Mouse (Mus musculus) heart, adult 2 months (tissue): Measurements from ENCODE around the gene Fndc3b. TPM values are rescaled to one million over a fixed set of nuclear protein-coding genes. Genes with fewer than 3 reads are reported as not detected.

Experiments used
- DNase-seq, 2 experiments: peaks; one replicate each; pipeline ENCODE4 v3.0.0; 2021
- H3K27ac ChIP-seq: fragments of 200-600 bp; 2 replicates; pipeline ENCODE4 v1.8.1; 2022
- H3K27me3 ChIP-seq: fragments of 200-500 bp; 2 replicates; pipeline ENCODE4 v1.6.1; 2012; ENCODE audit warnings: mild to moderate bottlenecking, low read length, inconsistent platforms, mixed read lengths; ENCODE audit not compliant: control insufficient read depth, insufficient read depth
- H3K36me3 ChIP-seq: fragments of 200-500 bp; 2 replicates; pipeline ENCODE4 v1.6.1; 2012; ENCODE audit warnings: low read length, inconsistent platforms; ENCODE audit not compliant: control insufficient read depth, insufficient read depth
- H3K4me1 ChIP-seq: fragments of 200-500 bp; 2 replicates; pipeline ENCODE4 v1.6.1; 2011; ENCODE audit warnings: low read length; ENCODE audit not compliant: control insufficient read depth, insufficient read depth
- H3K4me3 ChIP-seq: fragments of 200-600 bp; 2 replicates; pipeline ENCODE4 v1.8.1; 2022
- H3K79me2 ChIP-seq: fragments of 200-500 bp; replicated peaks from 2 replicates; pipeline ENCODE4 v1.6.1; 2012; ENCODE audit warnings: mild to moderate bottlenecking, inconsistent platforms, low read length, moderate library complexity, mixed read lengths; ENCODE audit not compliant: control insufficient read depth, insufficient read depth
- H3K9ac ChIP-seq: fragments of 200-500 bp; 2 replicates; pipeline ENCODE4 v1.6.1; 2012; ENCODE audit warnings: low read depth, mild to moderate bottlenecking, control low read depth, inconsistent platforms, low read length, mixed read lengths
- CTCF ChIP-seq: fragments of 200-600 bp; IDR thresholded peaks from 2 replicates; pipeline ENCODE4 v1.8.1; 2022; ENCODE audit warnings: antibody characterized with exemption, mild to moderate bottlenecking, moderate library complexity
- EP300 ChIP-seq: fragments of 200-500 bp; IDR thresholded peaks from 2 replicates; pipeline ENCODE4 v1.6.1; 2011; ENCODE audit warnings: low read depth, low read length, control low read depth; ENCODE audit not compliant: insufficient read depth
- POLR2A ChIP-seq: fragments of 200-500 bp; IDR thresholded peaks from 2 replicates; pipeline ENCODE4 v1.6.1; 2011; ENCODE audit warnings: mild to moderate bottlenecking, low read depth, low read length, control low read depth; ENCODE audit not compliant: insufficient read depth
- WGBS: fragments of 180-500 bp; shearing (Covaris S2); methylation state at CpG from one replicate; pipeline ENCODE4 v1.1.7; 2018; 5-methylcytosine and 5-hydroxymethylcytosine counted together
- intact Hi-C: fragments of 180-260 bp; cut with DNase I; formaldehyde crosslinking; loops from one replicate; pipeline ENCODE4 v1.15.1; 2025
- polyA plus RNA-seq: library from polyadenylated mRNA; depleted of rRNA; stranded (reverse); fragments of >200 nt; gene quantifications from 2 replicates; pipeline ENCODE4 v1.2.3, GENCODE M21; 2012
- total RNA-seq, 2 experiments: library from RNA; stranded (reverse); gene quantifications; 2 replicates each; pipeline ENCODE4 v1.2.3; 2021

Fndc3b gene
- total and polyA plus RNA-seq, 3 experiments, result 15.3 to 57.4 (median 52.1) TPM

DNA sequence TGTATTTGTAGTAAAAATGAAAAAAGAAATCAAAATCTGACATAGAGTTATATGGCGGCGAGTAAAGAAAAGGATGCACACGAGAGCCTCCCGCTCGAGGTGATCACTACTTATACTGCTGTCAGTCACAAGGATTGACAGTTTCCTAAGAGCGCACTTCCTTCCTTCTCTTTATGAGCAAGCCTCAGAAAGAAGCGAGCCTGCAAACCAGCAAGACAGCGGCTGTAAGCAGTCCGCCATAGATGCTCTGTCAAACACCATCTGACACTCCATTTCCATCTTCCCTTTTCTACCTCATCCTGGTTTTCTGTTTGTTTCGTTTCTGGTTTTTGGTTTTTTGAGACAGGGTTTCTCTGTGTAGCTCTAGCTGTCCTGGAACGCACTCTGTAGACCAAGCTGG, 61.0 kb downstream of the Fndc3b start:
- intact Hi-C loops, result no loop called here
- no peak for DNase-seq
- Histone ChIP-seq H3K27ac (no peak overlapping the region), H3K79me2 (peaks cover 3% of the 10 kb centered on the region; the same call in 1 of the 2 replicates), H3K36me3 (peaks cover 5% of the 10 kb centered on the region), H3K9ac (no peak overlapping the region), H3K4me3 (no peak overlapping the region), H3K4me1 (peaks cover 29% of the 10 kb centered on the region), H3K27me3 (no peaks in the 10 kb centered on the region)
- TF ChIP-seq CTCF (no peak), EP300 (no peak), POLR2A (no peak)
- 75% methylated on average over 11 of the region's 11 CpGs for WGBS

DNA sequence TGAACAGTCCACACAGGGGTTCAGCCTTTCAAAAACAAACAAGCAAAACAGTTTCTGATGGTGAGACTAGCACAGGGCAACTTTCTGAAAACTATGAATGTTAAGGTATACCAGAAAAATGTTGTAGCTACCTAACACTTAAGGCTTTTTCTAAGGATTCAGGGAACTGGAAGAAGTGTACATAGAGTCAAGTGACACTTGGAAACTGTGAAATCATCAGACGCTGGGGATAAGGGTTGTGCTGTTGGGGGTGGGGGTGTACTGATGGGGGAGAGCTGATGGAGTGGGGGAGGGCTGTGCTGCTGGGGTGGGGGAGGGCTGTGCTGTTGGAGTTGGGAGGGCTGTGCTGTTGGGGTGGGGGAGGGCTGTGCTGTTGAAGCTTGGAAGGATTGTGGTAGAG, 61.8 kb downstream of the Fndc3b start:
- Histone ChIP-seq H3K4me1 (peaks cover 27% of the 10 kb centered on the region), H3K79me2 (0 out of 2 replicates have a peak, but pooled peaks cover 1% of the 10 kb centered on the region), H3K9ac (no peak overlapping the region), H3K27me3 (no peaks in the 10 kb centered on the region), H3K27ac (no peak overlapping the region), H3K36me3 (peaks cover 5% of the 10 kb centered on the region), H3K4me3 (no peak overlapping the region)
- intact Hi-C loops, result no loop called here
- 46% methylated on average over 1 of the region's 1 CpGs for WGBS
- no peak for TF ChIP-seq POLR2A
- no peak for TF ChIP-seq CTCF
- no peak for TF ChIP-seq EP300
- no peak for DNase-seq

DNA sequence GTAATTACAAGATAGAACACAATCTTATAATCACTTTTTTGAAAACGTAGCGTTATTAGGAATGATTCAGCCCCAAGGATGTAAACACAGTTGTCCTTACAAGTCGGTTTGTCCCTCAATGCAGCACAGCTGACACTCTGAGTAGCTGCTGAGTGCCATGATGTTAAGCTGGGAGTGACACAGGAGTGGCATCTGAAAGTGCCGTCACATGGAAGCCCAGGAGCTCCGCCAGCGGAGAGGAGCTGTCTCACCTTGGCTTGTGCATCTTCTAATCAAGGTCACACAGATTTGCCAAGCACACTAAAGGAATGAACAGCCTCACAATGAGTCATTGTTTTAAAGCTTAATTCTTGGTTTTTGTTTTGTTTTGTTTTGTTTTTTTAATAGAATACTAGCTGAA, 68.7 kb downstream of the Fndc3b start:
- Histone ChIP-seq H3K4me3 (no peak overlapping the region), H3K9ac (no peak overlapping the region), H3K36me3 (peaks cover 5% of the 10 kb centered on the region; the same call in 1 of the 2 replicates), H3K4me1 (peaks cover 16% of the 10 kb centered on the region), H3K27ac (peak overlapping the region; percentile 80), H3K27me3 (no peaks in the 10 kb centered on the region), H3K79me2 (0 out of 2 replicates have a peak, but pooled peaks cover 5% of the 10 kb centered on the region)
- WGBS, result 62% methylated on average over 6 of the region's 6 CpGs
- peak; percentile 99 for TF ChIP-seq EP300
- TF ChIP-seq CTCF, result no peak
- peak in 1 of 2 experiments; percentile 82 for DNase-seq
- intact Hi-C loops, result no loop called here

DNA sequence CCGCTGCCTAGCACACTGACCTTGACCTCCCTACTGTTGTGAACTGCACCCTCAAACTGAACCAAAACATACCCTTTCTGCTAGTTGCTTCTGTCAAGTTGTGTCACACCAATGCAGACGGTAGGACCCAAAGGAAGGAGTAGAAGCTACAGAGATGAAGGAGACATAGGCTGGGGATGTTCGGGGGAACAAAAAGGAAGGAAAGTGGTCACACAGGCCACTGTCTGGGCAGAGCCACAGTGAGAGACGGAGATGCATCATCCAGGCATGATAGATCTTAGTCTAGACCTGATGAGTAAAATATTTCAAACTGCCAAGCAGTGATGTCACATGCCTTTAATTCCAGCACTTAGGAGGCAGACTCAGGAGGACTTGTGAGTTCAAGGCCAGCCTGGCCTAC, 71.4 kb downstream of the Fndc3b start:
- Histone ChIP-seq H3K4me1 (peaks cover 14% of the 10 kb centered on the region), H3K4me3 (no peak overlapping the region), H3K79me2 (0 out of 2 replicates have a peak, but pooled peaks cover 5% of the 10 kb centered on the region), H3K27ac (peak overlapping the region; percentile 24), H3K36me3 (peaks cover 8% of the 10 kb centered on the region), H3K9ac (no peak overlapping the region), H3K27me3 (no peaks in the 10 kb centered on the region)
- intact Hi-C loops, result no loop called here
- no peak for TF ChIP-seq CTCF
- TF ChIP-seq EP300, result no peak
- no peak for TF ChIP-seq POLR2A
- WGBS, result 84% methylated on average over 4 of the region's 4 CpGs
- DNase-seq, result no peak

DNA sequence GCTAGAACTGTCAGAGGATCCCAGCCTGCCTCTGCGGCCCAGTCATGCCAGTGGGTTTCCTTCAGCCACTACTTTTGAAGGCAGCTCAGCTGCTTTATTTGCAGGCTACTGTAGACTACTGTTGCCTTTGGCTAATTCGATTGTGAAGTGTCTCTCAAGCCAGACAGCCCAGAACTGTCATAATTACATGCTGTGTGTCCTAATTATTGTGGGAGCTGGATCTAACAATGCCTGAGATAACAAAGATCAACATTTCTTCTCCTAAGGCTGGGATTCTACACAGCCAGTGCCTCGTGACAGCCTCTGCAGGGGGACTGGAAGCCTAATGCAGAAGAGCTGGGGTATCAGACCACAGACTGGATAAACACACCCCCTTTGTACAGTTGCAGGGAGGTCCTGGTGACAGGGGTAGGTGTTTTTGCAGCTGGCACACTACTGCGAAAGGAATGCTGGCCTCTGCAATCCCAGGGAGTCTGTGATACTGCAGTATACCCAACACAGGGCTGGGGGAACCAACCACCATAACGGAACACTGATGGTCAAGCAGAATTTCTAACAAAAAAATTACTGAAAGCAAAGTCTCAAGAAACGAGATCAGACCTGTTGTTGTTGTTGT, 74.0 kb downstream of the Fndc3b start:
- peaks cover 6% of the 10 kb centered on the region; the same call in 1 of the 2 replicates for H3K79me2 ChIP-seq
- H3K9ac ChIP-seq, result no peak overlapping the region
- DNase-seq, result no peak
- no peak overlapping the region for H3K27ac ChIP-seq
- H3K36me3 ChIP-seq, result peaks cover 10% of the 10 kb centered on the region
- H3K4me3 ChIP-seq, result no peak overlapping the region
- WGBS, result 66% methylated on average over 6 of the region's 6 CpGs
- H3K4me1 ChIP-seq, result peaks cover 15% of the 10 kb centered on the region
- no peaks in the 10 kb centered on the region for H3K27me3 ChIP-seq
- TF ChIP-seq EP300 (no peak), CTCF (no peak), POLR2A (no peak)
- intact Hi-C loops, result no loop called here

DNA sequence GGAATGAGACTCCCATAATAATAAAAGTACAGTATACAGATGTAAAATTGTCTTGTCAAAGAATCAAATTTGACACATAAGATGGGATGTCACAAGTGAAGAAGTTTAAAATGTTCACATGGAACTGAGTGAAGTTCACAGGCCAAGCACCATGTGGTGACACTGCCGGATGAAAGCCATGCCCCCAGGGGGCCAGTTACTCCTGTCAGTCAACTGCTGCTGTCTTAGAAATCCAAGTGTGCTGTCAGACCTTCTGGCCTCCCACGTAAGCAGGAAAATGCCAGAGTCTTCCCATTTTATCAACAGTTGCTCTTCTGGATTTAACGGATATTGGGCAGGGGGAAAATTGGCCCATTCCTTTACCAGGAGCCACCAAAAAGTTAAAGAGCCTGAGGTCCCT, 75.3 kb downstream of the Fndc3b start:
- H3K36me3 ChIP-seq, result peaks cover 12% of the 10 kb centered on the region
- intact Hi-C loops, result no loop called here
- H3K4me3 ChIP-seq, result no peak overlapping the region
- no peak for DNase-seq
- H3K4me1 ChIP-seq, result peaks cover 18% of the 10 kb centered on the region
- H3K27me3 ChIP-seq, result no peaks in the 10 kb centered on the region
- no peak overlapping the region for H3K27ac ChIP-seq
- no peak overlapping the region for H3K9ac ChIP-seq
- TF ChIP-seq POLR2A (no peak), CTCF (no peak), EP300 (no peak)
- WGBS, result 64% methylated on average over 3 of the region's 3 CpGs
- H3K79me2 ChIP-seq, result peaks cover 6% of the 10 kb centered on the region; the same call in 1 of the 2 replicates
